Mouse (Mus musculus) ovary, adult 10 weeks (tissue): ENCODE measurements around the gene Ssh3. TPM values are rescaled to one million over a fixed set of nuclear protein-coding genes. Genes with fewer than 3 reads are reported as not detected.

Source experiments
- polyA plus RNA-seq: library from polyadenylated mRNA; stranded (reverse); fragments of 350-450 nt; fragmentation: Illumina TruSeq; extraction: RNeasy Lipid Tissue Mini Kit (QIAGEN cat#74804); gene quantifications from one replicate; pipeline ENCODE4 v1.2.3, GENCODE M21; 2014

Gene Ssh3
- polyA plus RNA-seq = 1.9 TPM

GRCm38 (mm10) chr19:4268566-4269361 lies at the start of gene Ssh3:
TSS of gene Ssh3 (minus strand) at chr19:4269180.

GRCm38 (mm10) chr19:4306190-4306577 lies 37.2 kb upstream of the Ssh3 start, which contains the start of gene Grk2:
TSS of gene Grk2 (minus strand) at chr19:4306222.

GRCm38 (mm10) chr19:4282898-4283553 lies 14.0 kb upstream of the Ssh3 start, which contains the start of gene Ankrd13d:
TSS of gene Ankrd13d (minus strand) at chr19:4283137.

GRCm38 (mm10) chr19:4231253-4232185 lies 37.5 kb downstream of the Ssh3 start, which contains the start of gene Pold4:
TSS of gene Pold4 (plus strand) at chr19:4231899.

GRCm38 (mm10) chr19:4214071-4214770 lies 54.8 kb downstream of the Ssh3 start, which contains the start of the genes Clcf1 and AC109138.7:
TSS of gene Clcf1 (plus strand) at chr19:4214238.
TSS of gene AC109138.7 (plus strand) at chr19:4214357.

Other genes starting within 250 kb of the Ssh3 start
- 13.3 TPM for gene Gstp1, start 231.2 kb downstream of the Ssh3 start, polyA plus RNA-seq
- 5.3 TPM for gene Gstp2, start 223.2 kb downstream of the Ssh3 start, polyA plus RNA-seq
- not detected for gene Gstp3, start 209.6 kb downstream of the Ssh3 start, polyA plus RNA-seq
- not detected for gene Cabp2, start 187.6 kb downstream of the Ssh3 start, polyA plus RNA-seq
- gene Cdk2ap2, start 172.0 kb downstream of the Ssh3 start, polyA plus RNA-seq = not detected
- gene Pitpnm1, start 169.2 kb downstream of the Ssh3 start, polyA plus RNA-seq = 0.37 TPM
- 1.00 TPM for gene Aip, start 143.3 kb downstream of the Ssh3 start, polyA plus RNA-seq
- gene Gpr152, start 129.4 kb downstream of the Ssh3 start, polyA plus RNA-seq = not detected
- gene Cabp4, start 125.1 kb downstream of the Ssh3 start, polyA plus RNA-seq = not detected
- gene Coro1b, start 120.6 kb downstream of the Ssh3 start, polyA plus RNA-seq = 12.7 TPM
- 1.6 TPM for gene Ptprcap, start 115.6 kb downstream of the Ssh3 start, polyA plus RNA-seq
- gene Rps6kb2, start 105.8 kb downstream of the Ssh3 start, polyA plus RNA-seq = 1.2 TPM
- 1.00 TPM for gene Carns1, start 93.7 kb downstream of the Ssh3 start, polyA plus RNA-seq
- not detected for gene Tbc1d10c, start 77.9 kb downstream of the Ssh3 start, polyA plus RNA-seq
- gene Ppp1ca, start 77.1 kb downstream of the Ssh3 start, polyA plus RNA-seq = 102 TPM
- 3.0 TPM for gene Rad9a, start 67.5 kb downstream of the Ssh3 start, polyA plus RNA-seq
- gene Clcf1, start 54.9 kb downstream of the Ssh3 start, polyA plus RNA-seq = 0.26 TPM
- not detected for gene AC109138.7, start 54.8 kb downstream of the Ssh3 start, polyA plus RNA-seq
- gene Pold4, start 37.3 kb downstream of the Ssh3 start, polyA plus RNA-seq = not detected
- not detected for gene Ankrd13d, start 14.0 kb upstream of the Ssh3 start, polyA plus RNA-seq
- gene Grk2, start 37.0 kb upstream of the Ssh3 start, polyA plus RNA-seq = 19.6 TPM
- gene Kdm2a, start 129.1 kb upstream of the Ssh3 start, polyA plus RNA-seq = 79.9 TPM
- gene Rhod, start 170.3 kb upstream of the Ssh3 start, polyA plus RNA-seq = 1.00 TPM
- gene Syt12, start 208.3 kb upstream of the Ssh3 start, polyA plus RNA-seq = 0.17 TPM
- not detected for gene 2010003K11Rik, start 229.4 kb upstream of the Ssh3 start, polyA plus RNA-seq
- 0.43 TPM for gene Pcx, start 241.3 kb upstream of the Ssh3 start, polyA plus RNA-seq